Mouse (Mus musculus) G1E (cell line): ENCODE results near the gene Gm17555. TPM values are rescaled to one million over a fixed set of nuclear protein-coding genes. Genes with fewer than 3 reads are reported as not detected.
A peak's percentile ranks its signal among the peaks of the same experiment; 100 is the strongest.
"Not testable (repeated sequence)": the region's sequence is repeated elsewhere in the genome, so short reads cannot be mapped to it uniquely, and the experiment has no call there.

Experiments used
- ATAC-seq: 2 replicates; pipeline ENCODE4 v1.8.0; 2016; ENCODE audit warnings: mild to moderate bottlenecking; ENCODE audit not compliant: insufficient number of reproducible peaks, poor library complexity, low FRiP score, severe bottlenecking; ENCODE audit errors: extremely low read depth
- DNase-seq: peaks from one replicate; pipeline ENCODE4 v3.0.0; 2012; ENCODE audit warnings: low spot score
- H3K27me3 ChIP-seq: 2 replicates; pipeline ENCODE4 v1.6.1; 2012; ENCODE audit warnings: mild to moderate bottlenecking, low read length, inconsistent platforms; ENCODE audit not compliant: insufficient read depth
- H3K36me3 ChIP-seq: replicated peaks from 2 replicates; pipeline ENCODE3; 2012; ENCODE audit warnings: mild to moderate bottlenecking, inconsistent platforms
- H3K4me1 ChIP-seq: 2 replicates; pipeline ENCODE4 v1.6.1; 2012; ENCODE audit warnings: low read depth, low read length, inconsistent platforms, mixed read lengths; ENCODE audit not compliant: insufficient read depth
- H3K4me3 ChIP-seq: 2 replicates; pipeline ENCODE4 v1.5.1; 2012; ENCODE audit warnings: low read depth, mild to moderate bottlenecking, inconsistent platforms, low read length, moderate library complexity, mixed read lengths
- H3K9me3 ChIP-seq: replicated peaks from 2 replicates; pipeline ENCODE4 v1.6.1; 2012; ENCODE audit warnings: inconsistent platforms
- CTCF ChIP-seq: IDR thresholded peaks from 2 replicates; pipeline ENCODE4 v1.5.1; 2012; ENCODE audit warnings: low read depth, low read length, inconsistent platforms, mixed read lengths
- GATA1 ChIP-seq: IDR thresholded peaks from 2 replicates; pipeline ENCODE4 v1.6.1; 2012; ENCODE audit warnings: borderline replicate concordance, low read length, inconsistent platforms, mixed read lengths
- GATA2 ChIP-seq: IDR thresholded peaks from 2 replicates; pipeline ENCODE4 v1.6.1; 2012; ENCODE audit warnings: low read depth, low read length, inconsistent platforms, borderline replicate concordance
- POLR2AphosphoS5 ChIP-seq: IDR thresholded peaks from 2 replicates; pipeline ENCODE4 v1.6.1; 2012; ENCODE audit warnings: low read depth, low read length, inconsistent platforms; ENCODE audit not compliant: insufficient replicate concordance
- TAL1 ChIP-seq: conservative IDR thresholded peaks from 2 replicates; pipeline ENCODE4 v1.6.1; 2012; ENCODE audit warnings: low read depth, low read length, inconsistent platforms, mixed read lengths
- polyA plus RNA-seq: library from polyadenylated mRNA; stranded (reverse); fragments of >175 nt; gene quantifications from 2 replicates; pipeline ENCODE4 v1.2.3, GENCODE M21; 2012
- total RNA-seq, 2 experiments: library from RNA; stranded (forward) in 1 of 2; stranded (reverse) in 1 of 2; fragments of 200-1000 nt in 1 of 2; fragments of >200 nt in 1 of 2; fragmentation: Nextera tagmentation in 1 of 2; gene quantifications; 2 replicates each; pipeline ENCODE4 v1.2.3; 2014 to 2017

The Gm17555 gene
- total RNA-seq (2014; fragmentation: Nextera tagmentation), result not detected in 2 replicates
- 0.16 and 0.23 TPM in 2 replicates for total RNA-seq (2017)
- not detected in 2 replicates for polyA plus RNA-seq

DNA sequence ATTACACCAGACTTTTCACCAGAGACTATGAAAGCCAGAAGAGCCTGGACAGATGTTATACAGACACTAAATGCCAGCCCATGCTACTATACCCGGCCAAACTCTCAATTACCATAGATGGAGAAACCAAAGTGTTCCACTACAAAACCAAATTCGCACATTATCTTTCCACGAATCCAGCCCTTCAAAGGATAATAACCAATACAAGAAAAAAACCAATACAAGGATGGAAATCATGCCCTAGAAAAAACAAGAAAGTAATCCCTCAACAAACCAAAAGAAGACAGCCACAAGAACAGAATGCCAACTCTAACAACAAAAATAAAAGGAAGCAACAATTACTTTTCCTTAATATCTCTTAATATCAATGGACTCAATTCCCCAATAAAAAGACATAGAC is at the start of gene Gm17555:
Gm17555 (plus strand) TSS at position 301 of the 400 bp plus-strand sequence.
- H3K4me3 ChIP-seq, ATAC-seq, H3K36me3 ChIP-seq, H3K27me3 ChIP-seq, H3K9me3 ChIP-seq, DNase-seq, H3K4me1 ChIP-seq: not testable (repeated sequence)

DNA sequence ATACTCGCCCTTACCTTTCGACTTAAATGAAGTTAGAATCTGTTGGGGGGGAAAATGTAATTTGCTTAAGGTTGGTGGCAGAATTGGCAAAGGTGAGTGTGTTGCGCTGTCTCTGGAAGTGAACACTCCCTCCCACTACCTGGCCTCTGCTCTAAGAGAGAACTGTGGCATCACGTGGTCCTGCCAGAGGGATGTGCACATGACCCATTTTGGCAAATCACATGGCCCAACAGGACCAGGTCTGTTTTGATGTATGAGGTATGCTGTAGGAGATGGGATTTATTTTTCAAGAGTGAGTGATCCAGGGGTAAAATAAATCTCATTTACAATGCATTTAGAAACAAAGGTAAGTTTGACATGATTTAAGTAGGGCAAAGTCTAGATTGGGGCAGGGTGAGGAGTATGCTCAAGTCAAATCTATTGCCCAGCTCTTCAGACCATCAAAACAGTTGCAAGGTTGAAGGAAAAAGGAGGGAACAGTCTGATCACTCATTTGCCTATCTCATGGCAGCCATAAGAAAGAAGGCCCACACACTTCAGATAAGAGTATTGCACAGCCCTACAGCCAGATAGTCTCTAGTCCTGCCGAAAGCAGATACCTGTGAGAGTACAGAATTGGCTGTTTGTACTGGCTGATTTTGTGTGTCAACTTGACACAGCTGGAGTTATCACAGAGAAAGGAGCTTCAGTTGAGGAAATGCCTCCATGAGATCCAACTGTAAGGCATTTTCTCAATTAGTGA is 49.5 kb upstream of the Gm17555 start:
- Histone ChIP-seq H3K36me3 (peaks cover 61% of the 10 kb centered on the region), H3K4me1 (peaks cover 23% of the 10 kb centered on the region), H3K9me3 (no peaks in the 10 kb centered on the region), H3K4me3 (no peak overlapping the region), H3K27me3 (no peaks in the 10 kb centered on the region)
- TF ChIP-seq POLR2AphosphoS5, result no peak
- no peak for TF ChIP-seq GATA1
- peak; percentile 52 for TF ChIP-seq TAL1
- no peak for TF ChIP-seq GATA2
- ATAC-seq, result peak; percentile 94
- DNase-seq, result no peak

DNA sequence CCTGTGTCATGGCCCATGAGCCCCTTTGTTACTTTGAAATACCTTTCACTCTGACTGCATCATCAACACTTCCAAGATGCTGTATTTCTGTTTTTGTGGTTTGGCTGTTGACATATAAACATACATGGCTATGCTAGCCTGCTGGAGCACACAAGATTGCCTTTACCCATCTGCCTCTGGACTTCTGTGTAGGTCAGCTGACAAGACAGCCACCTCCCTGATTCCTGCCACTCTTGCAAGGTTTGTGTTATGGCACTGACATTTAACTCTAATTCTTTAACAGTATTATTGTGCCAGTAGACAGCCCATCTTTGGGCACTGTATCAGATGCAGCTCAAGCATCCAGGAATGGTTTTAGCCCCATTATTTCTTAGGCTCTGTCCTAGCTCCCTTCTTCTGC is 48.6 kb upstream of the Gm17555 start:
- Histone ChIP-seq H3K4me1 (peaks cover 24% of the 10 kb centered on the region), H3K36me3 (peaks cover 52% of the 10 kb centered on the region), H3K27me3 (no peaks in the 10 kb centered on the region), H3K9me3 (no peaks in the 10 kb centered on the region), H3K4me3 (no peak overlapping the region)
- TF ChIP-seq TAL1, result no peak
- TF ChIP-seq CTCF, result no peak
- TF ChIP-seq GATA2, result no peak
- no peak for TF ChIP-seq POLR2AphosphoS5
- no peak for TF ChIP-seq GATA1
- DNase-seq, result no peak
- ATAC-seq, result no peak

DNA sequence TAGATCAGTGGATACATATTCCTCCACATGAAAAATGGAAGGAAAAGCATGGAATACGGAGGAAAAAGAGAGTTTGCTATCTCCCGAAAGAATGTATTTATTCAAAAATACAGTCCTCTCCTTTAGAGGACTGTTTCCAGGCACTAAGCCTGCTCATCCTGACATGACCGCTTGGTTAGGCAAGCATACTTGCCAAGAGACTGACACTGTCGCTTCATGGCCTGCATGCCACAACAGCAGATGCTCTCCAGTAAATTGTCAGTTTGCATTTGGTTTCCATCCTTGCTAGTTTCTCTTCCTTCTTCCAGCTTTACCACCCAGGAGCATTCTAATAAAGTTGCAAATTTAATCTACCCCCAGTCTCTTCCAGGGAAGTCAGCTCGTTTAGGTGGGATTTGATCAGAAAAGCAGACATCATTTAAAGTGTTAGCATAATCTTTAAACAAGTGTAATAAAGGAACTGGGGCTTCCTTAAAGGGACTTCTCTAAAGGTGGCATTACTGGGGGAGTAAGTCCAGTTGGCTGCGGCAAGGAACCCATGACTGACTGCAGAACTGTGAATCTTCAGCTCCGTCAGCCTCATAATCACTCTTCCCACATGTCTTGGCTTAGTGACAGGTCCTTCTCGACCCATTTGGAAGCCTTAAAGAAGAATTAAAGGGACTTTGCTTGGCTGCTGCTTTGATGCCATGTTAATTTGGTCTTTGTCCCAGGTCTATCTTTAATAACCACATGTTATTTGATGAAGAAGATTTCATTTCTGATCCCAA is 47.9 kb upstream of the Gm17555 start:
- peaks cover 25% of the 10 kb centered on the region for H3K4me1 ChIP-seq
- no peak overlapping the region for H3K4me3 ChIP-seq
- H3K36me3 ChIP-seq, result peaks cover 45% of the 10 kb centered on the region

DNA sequence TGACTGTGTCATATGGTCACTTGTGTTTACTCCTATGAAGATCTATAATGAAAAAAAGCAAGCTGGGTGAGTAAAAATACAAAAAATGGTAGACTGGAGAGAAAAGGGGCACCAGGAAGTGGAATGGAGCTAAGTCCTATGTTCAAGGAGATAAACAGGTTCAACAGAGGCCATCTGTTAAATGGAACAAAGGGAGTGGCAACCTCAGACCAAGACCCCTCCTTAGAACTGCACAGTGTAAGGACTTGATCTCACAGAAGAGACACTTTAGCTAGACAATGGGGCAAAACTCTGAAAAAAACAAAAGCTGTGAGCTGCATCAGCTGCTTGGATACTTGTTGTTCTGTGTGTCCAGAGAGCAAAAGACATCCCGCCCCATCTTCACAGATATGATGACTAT is 43.5 kb upstream of the Gm17555 start:
- Histone ChIP-seq H3K4me3 (no peak overlapping the region), H3K4me1 (peaks cover 12% of the 10 kb centered on the region), H3K9me3 (no peaks in the 10 kb centered on the region), H3K27me3 (no peaks in the 10 kb centered on the region), H3K36me3 (peaks cover 13% of the 10 kb centered on the region)
- no peak for DNase-seq
- no peak for ATAC-seq
- TF ChIP-seq CTCF, result no peak
- TF ChIP-seq GATA1, result no peak
- no peak for TF ChIP-seq TAL1
- TF ChIP-seq POLR2AphosphoS5, result no peak
- TF ChIP-seq GATA2, result no peak

More for the DNA sequence above, 47.9 kb upstream of the Gm17555 start:
- Histone ChIP-seq H3K9me3 (no peaks in the 10 kb centered on the region), H3K27me3 (no peaks in the 10 kb centered on the region)
- no peak for DNase-seq
- no peak for ATAC-seq
- TF ChIP-seq TAL1 (no peak), GATA1 (no peak), GATA2 (no peak), CTCF (no peak)

DNA sequence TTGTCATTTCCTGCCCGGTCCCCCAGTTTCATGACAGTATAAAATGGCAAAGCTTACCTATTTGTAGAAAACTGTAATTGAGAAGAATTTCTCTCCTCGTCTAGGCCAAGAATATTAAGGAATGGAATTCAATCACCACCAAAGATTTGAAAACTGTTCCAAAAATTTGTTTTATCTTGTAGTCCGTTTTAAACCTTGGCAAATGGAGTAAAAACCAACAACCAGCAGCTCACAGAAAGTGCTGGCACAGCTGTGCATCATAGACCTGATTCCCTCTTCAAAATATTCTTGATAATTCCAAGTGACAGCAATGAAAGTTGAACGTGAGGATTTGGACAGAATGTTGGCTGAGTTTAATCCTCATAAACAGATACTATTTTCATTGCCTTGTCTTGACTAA is 23.6 kb upstream of the Gm17555 start:
- H3K4me3 ChIP-seq, result no peak overlapping the region
- H3K9me3 ChIP-seq, result no peaks in the 10 kb centered on the region
- no peak for TF ChIP-seq POLR2AphosphoS5
- TF ChIP-seq GATA2, result no peak
- TF ChIP-seq CTCF, result no peak
- peaks cover 2% of the 10 kb centered on the region; the same call in 1 of the 2 replicates for H3K27me3 ChIP-seq
- DNase-seq (no peak), ATAC-seq (no peak)
- no peaks in the 10 kb centered on the region for H3K36me3 ChIP-seq
- H3K4me1 ChIP-seq, result no peaks in the 10 kb centered on the region; the same call in 1 of the 2 replicates
